Mouse (Mus musculus): ENCODE results near the gene Nudt10.
"Not testable (repeated sequence)": the region's sequence is repeated elsewhere in the genome, so short reads cannot be mapped to it uniquely, and the experiment has no call there.

Nudt10 gene

DNA sequence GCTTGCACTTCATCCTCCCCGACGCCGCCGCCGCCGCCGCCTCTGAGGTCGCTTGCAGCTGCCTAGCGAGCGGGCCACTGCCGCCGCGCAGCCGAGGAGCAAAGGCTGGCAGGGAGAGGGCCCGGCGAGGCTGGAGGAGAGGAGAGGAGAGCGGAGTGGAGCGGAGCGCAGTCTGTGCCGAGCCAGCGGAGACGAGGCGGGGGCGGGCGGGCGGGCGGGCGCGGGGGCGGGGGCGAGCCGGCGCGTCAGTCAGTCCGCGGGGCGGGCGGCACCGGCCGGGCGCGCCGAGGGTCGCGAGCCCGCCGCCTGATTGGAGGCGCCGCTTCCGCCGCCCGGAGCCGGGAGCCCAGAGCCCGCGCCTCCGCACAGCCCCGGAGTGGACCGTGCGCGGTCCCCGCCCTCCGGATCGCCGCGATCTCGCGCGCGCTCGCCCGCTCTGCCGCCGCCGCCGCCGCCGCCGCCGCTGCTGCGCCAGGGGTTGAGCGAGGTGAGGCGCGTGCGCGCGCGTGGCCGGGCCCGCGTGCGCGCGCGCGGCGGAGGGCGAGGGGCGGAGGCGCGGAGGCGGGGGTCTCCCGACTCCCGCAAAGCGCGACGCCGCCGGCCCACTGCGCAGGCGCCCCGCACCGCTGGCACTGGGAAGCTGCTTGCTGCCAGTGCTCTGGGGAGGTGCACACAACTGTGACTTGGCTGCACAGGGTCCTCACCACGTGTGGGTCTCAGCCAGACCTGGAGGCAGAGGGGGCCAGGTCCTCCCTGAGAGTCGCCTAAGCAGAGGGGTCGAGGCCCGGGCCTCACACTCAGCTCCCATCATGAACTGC is at the start of gene Nudt10:
Gene Nudt10 (minus strand): TSS at position 193 of the 818 bp plus-strand sequence.
- not testable (repeated sequence) for DNase-seq

DNA sequence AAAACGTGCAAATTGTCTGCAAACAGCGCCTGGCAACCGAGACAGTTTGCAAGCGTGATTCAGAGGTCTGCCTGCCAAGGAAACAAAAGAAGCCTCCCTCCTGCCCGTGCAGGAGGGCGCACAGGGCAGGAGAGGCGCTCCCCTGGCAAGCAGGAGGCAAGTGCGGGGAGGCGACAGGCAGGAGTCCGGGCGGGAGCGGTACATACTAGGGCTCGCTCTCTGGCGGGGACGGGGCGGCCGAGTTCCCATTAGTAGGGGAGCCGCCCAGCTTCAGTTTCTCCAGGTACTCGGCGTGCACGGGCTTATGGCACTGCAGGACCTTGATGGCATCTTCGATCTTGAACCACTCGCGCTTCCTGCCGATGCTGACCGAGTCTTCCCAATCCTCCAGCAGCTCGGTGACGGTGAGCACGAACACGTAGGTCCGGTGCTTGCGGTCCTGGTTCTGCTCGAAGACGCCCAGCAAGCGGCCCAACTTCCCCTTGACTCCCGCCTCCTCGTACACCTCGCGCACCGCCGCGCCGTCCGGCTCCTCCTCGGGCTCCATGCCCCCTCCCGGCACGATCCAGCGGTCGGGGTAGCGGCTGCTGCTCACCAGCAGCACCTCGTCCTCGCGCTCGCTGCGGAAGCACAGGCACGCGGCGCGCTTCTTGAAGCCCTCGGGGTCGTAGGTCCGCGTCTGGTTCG is 536 bp downstream of the Nudt10 start:
- not testable (repeated sequence) for DNase-seq

DNA sequence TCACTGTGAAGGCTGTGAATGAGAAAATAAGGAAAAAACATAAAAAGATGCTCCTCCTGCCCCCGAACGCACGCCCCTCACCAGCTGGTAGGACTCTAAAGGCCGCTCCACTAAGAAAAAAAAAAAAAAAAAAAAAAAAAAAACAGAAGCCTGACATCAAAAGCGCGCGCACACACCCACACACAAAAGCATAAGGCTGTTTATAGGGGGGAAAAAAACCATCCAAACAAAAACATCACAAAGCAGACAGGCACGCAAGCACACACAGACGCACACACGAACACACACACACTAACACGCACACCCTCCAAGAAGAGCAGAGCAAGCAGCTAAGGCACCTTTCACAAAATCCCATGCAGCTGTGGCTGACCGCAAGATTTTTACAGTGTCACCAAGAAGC is 1.1 kb downstream of the Nudt10 start:
- DNase-seq = no peak
